Mouse (Mus musculus) heart, embryonic 13.5 days (tissue): ENCODE measurements at regions not wholly inside any gene's neighbourhood (a gene's known extent, or its start where the extent isn't known, plus 50 kb on each side); places are given as distances from the start of the nearest gene placed in this dataset.

Experiments used
- ATAC-seq: fragments of 200-750 bp; cut with Nextera tagmentation; 2 replicates; pipeline ENCODE4 v1.8.0; 2017; ENCODE audit warnings: moderate TSS enrichment; ENCODE audit not compliant: insufficient number of reproducible peaks, low FRiP score, low TSS enrichment; ENCODE audit errors: extremely low read depth
- H3K27ac ChIP-seq: fragments of 300-500 bp; sonication (generic); replicated peaks from 2 replicates; pipeline ENCODE4 v1.5.1; 2015; ENCODE audit warnings: moderate library complexity, mild to moderate bottlenecking, inconsistent platforms
- H3K27me3 ChIP-seq: fragments of 300-500 bp; sonication (generic); replicated peaks from 2 replicates; pipeline ENCODE4 v1.6.1; 2015; ENCODE audit warnings: mild to moderate bottlenecking, inconsistent platforms
- H3K36me3 ChIP-seq: fragments of 300-500 bp; sonication (generic); 2 replicates; pipeline ENCODE4 v1.6.1; 2015; ENCODE audit warnings: mild to moderate bottlenecking, inconsistent platforms
- H3K4me1 ChIP-seq: fragments of 300-500 bp; sonication (generic); 2 replicates; pipeline ENCODE4 v1.6.1; 2015; ENCODE audit warnings: inconsistent platforms
- H3K4me2 ChIP-seq: fragments of 300-500 bp; sonication (generic); 2 replicates; pipeline ENCODE4 v1.6.1; 2015; ENCODE audit warnings: inconsistent platforms, mild to moderate bottlenecking, moderate library complexity
- H3K4me3 ChIP-seq: fragments of 300-500 bp; sonication (generic); 2 replicates; pipeline ENCODE4 v1.5.1; 2015; ENCODE audit warnings: moderate library complexity, mild to moderate bottlenecking, inconsistent platforms
- H3K9ac ChIP-seq: fragments of 300-500 bp; sonication (generic); 2 replicates; pipeline ENCODE4 v1.6.1; 2015; ENCODE audit warnings: inconsistent platforms, mild to moderate bottlenecking, moderate library complexity
- H3K9me3 ChIP-seq: fragments of 300-500 bp; sonication (generic); 2 replicates; pipeline ENCODE4 v1.6.1; 2016; ENCODE audit warnings: inconsistent platforms
- WGBS: fragments of 180-500 bp; shearing (Covaris S2); methylation state at CpG from one replicate; pipeline ENCODE4 v1.1.7; 2015; ENCODE audit warnings: mixed read lengths; 5-methylcytosine and 5-hydroxymethylcytosine counted together

GRCm38 (mm10) chr19:49396257-49396656 is 1190.4 kb downstream of the Sorcs3 start:
- no peak for ATAC-seq
- WGBS: 59% methylated on average over 2 of the region's 2 CpGs
- Histone ChIP-seq H3K4me3 (no peak overlapping the region), H3K36me3 (no peaks in the 10 kb centered on the region), H3K9me3 (no peaks in the 10 kb centered on the region), H3K27me3 (no peaks in the 10 kb centered on the region), H3K9ac (no peak overlapping the region), H3K27ac (no peak overlapping the region), H3K4me1 (no peaks in the 10 kb centered on the region), H3K4me2 (no peak overlapping the region)

GRCm38 (mm10) chr19:49415326-49415725 is 1209.5 kb downstream of the Sorcs3 start:
- Histone ChIP-seq H3K27me3 (no peaks in the 10 kb centered on the region), H3K27ac (no peak overlapping the region), H3K9me3 (no peaks in the 10 kb centered on the region), H3K4me3 (no peak overlapping the region), H3K4me2 (no peak overlapping the region), H3K4me1 (no peaks in the 10 kb centered on the region), H3K9ac (no peak overlapping the region), H3K36me3 (no peaks in the 10 kb centered on the region)
- 68% methylated on average over 2 of the region's 2 CpGs for WGBS
- no peak for ATAC-seq

GRCm38 (mm10) chr19:49423059-49423900 is 1217.5 kb downstream of the Sorcs3 start:
- WGBS: 73% methylated on average over 7 of the region's 7 CpGs
- no peak overlapping the region for H3K4me2 ChIP-seq
- ATAC-seq: no peak

More at GRCm38 (mm10) chr19:49423059-49423900, 1217.5 kb downstream of the Sorcs3 start:
- no peaks in the 10 kb centered on the region for H3K4me1 ChIP-seq
- no peaks in the 10 kb centered on the region for H3K9me3 ChIP-seq
- no peak overlapping the region for H3K27ac ChIP-seq
- no peak overlapping the region for H3K9ac ChIP-seq
- no peak overlapping the region for H3K4me3 ChIP-seq
- no peaks in the 10 kb centered on the region for H3K36me3 ChIP-seq
- H3K27me3 ChIP-seq: no peaks in the 10 kb centered on the region
